Mouse (Mus musculus) megakaryocyte, embryonic 14.5 days (primary cell): ENCODE results near the gene Ppm1a. TPM values are rescaled to one million over a fixed set of nuclear protein-coding genes. Genes with fewer than 3 reads are reported as not detected.

ENCODE experiments used
- H3K27me3 ChIP-seq: replicated peaks from 2 replicates; pipeline ENCODE3; 2012; ENCODE audit warnings: inconsistent platforms
- H3K36me3 ChIP-seq: replicated peaks from 2 replicates; pipeline ENCODE3; 2012; ENCODE audit warnings: low read length, inconsistent platforms, mixed read lengths
- H3K4me1 ChIP-seq: 2 replicates; pipeline ENCODE4 v1.6.1; 2012; ENCODE audit warnings: inconsistent platforms
- H3K4me3 ChIP-seq: replicated peaks from 2 replicates; pipeline ENCODE3; 2012; ENCODE audit warnings: moderate library complexity, mild to moderate bottlenecking, inconsistent platforms
- H3K9me3 ChIP-seq: 2 replicates; pipeline ENCODE4 v1.6.1; 2012; ENCODE audit warnings: inconsistent platforms
- FLI1 ChIP-seq: IDR thresholded peaks from 2 replicates; pipeline ENCODE4 v1.6.1; 2012; ENCODE audit warnings: low read length, inconsistent platforms, mixed read lengths
- GATA1 ChIP-seq: IDR thresholded peaks from 3 replicates; pipeline ENCODE4 v1.6.1; 2012; ENCODE audit warnings: mixed read lengths, low read length, inconsistent platforms, borderline replicate concordance
- polyA plus RNA-seq: library from polyadenylated mRNA; stranded (reverse); fragments of >175 nt; gene quantifications from 2 replicates; pipeline ENCODE4 v1.2.3, GENCODE M21; 2012; ENCODE audit warnings: low replicate concordance; ENCODE audit not compliant: insufficient read depth

Ppm1a gene
- polyA plus RNA-seq, 1 experiment, result 15.3 TPM

DNA sequence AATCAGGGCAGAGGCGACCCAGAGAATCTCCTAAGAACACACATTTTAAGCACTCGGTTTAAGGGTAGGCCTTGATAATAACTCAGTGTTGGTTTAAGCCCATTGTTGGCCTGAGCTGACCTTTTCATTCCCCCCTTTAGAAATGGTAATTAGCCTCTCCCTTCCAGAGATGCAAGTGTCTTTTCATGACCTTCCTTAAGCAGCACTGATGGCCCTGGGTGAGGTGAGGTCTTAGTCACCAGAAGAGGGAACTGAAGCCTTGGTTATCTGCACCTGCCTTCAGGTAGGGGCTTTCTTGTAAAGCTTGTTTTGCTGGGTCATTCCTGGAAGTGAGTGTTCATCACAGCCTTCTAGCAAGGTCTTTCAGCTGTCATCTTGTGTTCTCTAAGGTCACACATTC lies 23.1 kb upstream of the Ppm1a start:
- peaks cover 10% of the 10 kb centered on the region for H3K4me1 ChIP-seq
- TF ChIP-seq FLI1, result no peak
- TF ChIP-seq GATA1, result no peak

DNA sequence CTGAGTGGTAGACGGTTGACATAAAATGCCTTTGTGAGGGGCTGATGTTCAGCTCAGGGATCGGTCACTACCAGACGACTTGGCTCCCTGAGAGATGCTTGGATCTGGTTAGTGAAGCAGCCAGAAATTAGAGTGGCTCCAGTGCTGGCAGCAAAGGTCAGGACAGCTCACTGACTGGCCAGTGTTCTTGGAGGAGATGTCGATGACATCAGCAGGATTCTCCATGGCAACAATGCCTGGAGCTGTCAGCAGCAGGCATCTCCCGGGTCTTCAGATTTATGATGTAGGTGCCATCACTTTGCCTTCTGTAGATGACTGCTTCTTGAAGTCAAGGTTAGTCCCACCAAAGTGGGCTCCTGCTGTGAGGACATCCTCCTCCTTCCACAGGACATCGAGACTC lies 16.1 kb upstream of the Ppm1a start:
- no peaks in the 10 kb centered on the region for H3K27me3 ChIP-seq
- no peak overlapping the region for H3K4me3 ChIP-seq
- TF ChIP-seq GATA1, result no peak
- TF ChIP-seq FLI1, result no peak
- no peaks in the 10 kb centered on the region for H3K9me3 ChIP-seq
- no peaks in the 10 kb centered on the region for H3K36me3 ChIP-seq
- H3K4me1 ChIP-seq, result peaks cover 4% of the 10 kb centered on the region; the same call in 1 of the 2 replicates

More for the DNA sequence above, 23.1 kb upstream of the Ppm1a start:
- Histone ChIP-seq H3K4me3 (no peak overlapping the region), H3K9me3 (peaks cover 11% of the 10 kb centered on the region), H3K36me3 (no peaks in the 10 kb centered on the region), H3K27me3 (no peaks in the 10 kb centered on the region)

DNA sequence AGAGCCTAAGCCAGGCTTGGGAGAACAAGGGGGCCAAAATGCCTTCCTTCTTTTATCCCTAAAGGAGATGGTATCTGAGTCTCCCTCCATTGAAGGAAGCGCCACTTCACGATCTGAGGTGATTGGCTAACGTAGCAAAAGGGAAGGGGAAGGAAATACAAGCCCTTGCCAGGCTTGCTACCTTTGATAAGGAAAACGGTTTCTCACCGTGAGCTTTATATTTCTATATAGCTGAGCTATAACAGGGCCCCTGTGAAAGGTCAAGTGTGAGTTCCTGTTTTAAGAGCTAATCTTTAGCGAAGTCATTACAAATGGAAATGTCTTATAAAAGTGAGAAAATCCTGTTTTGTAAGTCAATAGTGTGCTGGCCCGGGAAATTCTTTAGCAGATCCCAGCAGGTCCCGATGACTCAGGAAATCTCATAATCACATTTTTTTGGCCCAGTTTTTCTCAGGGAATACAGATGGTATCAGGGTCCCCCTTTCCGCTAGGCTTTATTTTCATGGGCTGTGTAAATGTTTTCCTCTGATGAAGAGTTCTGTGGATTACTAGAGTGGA lies 12.4 kb upstream of the Ppm1a start:
- TF ChIP-seq FLI1 (no peak), GATA1 (no peak)
- H3K4me1 ChIP-seq, result peaks cover 17% of the 10 kb centered on the region
- H3K27me3 ChIP-seq, result no peaks in the 10 kb centered on the region
- no peaks in the 10 kb centered on the region for H3K36me3 ChIP-seq
- no peak overlapping the region for H3K4me3 ChIP-seq
- H3K9me3 ChIP-seq, result no peaks in the 10 kb centered on the region

DNA sequence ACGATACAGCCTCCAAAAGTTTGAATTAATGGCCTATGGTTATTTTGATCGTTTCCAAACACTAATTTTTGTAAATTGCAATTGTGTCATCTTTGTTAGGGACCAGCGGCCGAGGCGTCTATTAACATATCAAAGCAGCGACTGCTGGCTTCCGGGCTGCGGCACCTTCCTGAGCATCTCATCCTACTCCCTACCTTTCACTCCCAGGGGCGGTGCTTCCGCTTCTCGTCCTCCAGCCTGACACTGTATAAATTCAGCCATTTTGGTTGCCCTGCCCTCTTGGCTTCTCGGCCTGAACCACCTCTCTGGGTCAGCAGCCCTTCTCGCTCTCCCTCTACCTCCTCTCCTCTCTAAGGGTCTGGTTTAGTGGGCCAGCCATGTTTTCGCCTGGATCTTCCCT lies 11.8 kb upstream of the Ppm1a start:
- no peak overlapping the region for H3K4me3 ChIP-seq
- no peaks in the 10 kb centered on the region for H3K27me3 ChIP-seq
- TF ChIP-seq GATA1 (no peak), FLI1 (no peak)
- peaks cover 20% of the 10 kb centered on the region for H3K4me1 ChIP-seq
- no peaks in the 10 kb centered on the region for H3K9me3 ChIP-seq
- no peaks in the 10 kb centered on the region for H3K36me3 ChIP-seq

DNA sequence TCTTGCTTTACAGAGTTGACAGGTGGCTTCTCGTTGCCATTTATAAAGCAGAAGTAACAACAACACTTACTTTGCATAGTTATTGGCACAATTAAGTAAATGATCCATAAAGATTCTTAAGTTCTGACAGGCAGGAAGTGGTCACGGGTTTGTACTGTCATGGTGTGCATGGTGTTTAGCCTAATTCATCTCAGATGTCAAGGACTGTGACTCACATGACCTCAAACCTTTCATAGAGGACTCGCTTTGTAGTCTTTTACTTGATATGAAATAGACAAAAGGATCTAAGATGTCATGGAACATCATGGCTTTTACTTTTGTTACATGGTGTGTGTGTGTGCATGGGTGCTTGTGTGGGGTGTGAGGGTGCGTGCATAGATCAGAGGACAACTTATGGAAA lies 8.9 kb upstream of the Ppm1a start:
- Histone ChIP-seq H3K36me3 (no peaks in the 10 kb centered on the region), H3K4me1 (peaks cover 25% of the 10 kb centered on the region), H3K9me3 (no peaks in the 10 kb centered on the region), H3K4me3 (no peak overlapping the region), H3K27me3 (no peaks in the 10 kb centered on the region)
- no peak for TF ChIP-seq GATA1
- TF ChIP-seq FLI1, result no peak

DNA sequence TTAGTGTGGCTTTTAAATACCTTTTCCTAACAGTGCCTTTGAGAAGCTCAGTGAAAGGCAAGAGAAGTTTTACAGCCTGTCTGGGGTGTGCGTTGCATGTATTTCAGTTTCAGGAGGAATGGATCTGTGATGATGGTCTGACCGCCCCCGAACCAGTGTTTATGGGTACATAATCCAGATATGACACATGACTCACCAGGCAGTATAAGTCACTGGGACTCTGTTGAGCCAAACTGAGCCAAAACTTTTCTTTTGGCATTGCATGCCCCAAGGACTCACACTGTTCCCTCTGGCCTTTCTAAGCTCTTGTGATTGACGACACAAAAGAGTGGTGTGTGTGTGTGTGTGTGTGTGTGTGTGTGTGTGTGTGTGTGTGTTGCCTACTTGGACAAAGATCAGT lies 8.4 kb upstream of the Ppm1a start:
- Histone ChIP-seq H3K4me1 (peaks cover 25% of the 10 kb centered on the region), H3K27me3 (no peaks in the 10 kb centered on the region), H3K9me3 (no peaks in the 10 kb centered on the region), H3K36me3 (no peaks in the 10 kb centered on the region), H3K4me3 (no peak overlapping the region)
- TF ChIP-seq GATA1, result no peak
- TF ChIP-seq FLI1, result no peak

DNA sequence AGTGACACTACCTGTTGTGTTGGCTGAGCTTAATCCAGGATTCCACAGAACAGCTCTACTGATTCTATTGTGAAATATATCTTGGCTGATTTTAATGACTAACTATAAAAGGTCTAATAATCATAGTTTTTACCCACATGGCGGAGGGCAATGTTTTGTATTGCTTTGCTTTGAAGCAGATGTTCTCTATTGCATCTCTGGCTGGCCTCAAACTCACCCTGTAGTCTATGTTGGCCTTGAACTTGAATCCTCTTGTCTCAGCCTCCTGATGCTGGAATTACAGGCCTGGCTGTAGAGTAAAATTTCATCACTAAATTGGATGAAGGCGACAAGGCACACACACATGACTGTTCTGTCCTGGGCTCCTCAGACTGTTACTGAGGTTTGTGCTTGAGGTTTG lies 7.8 kb upstream of the Ppm1a start:
- Histone ChIP-seq H3K9me3 (no peaks in the 10 kb centered on the region), H3K27me3 (no peaks in the 10 kb centered on the region), H3K36me3 (no peaks in the 10 kb centered on the region), H3K4me1 (peaks cover 25% of the 10 kb centered on the region), H3K4me3 (no peak overlapping the region)
- TF ChIP-seq GATA1, result no peak
- no peak for TF ChIP-seq FLI1

DNA sequence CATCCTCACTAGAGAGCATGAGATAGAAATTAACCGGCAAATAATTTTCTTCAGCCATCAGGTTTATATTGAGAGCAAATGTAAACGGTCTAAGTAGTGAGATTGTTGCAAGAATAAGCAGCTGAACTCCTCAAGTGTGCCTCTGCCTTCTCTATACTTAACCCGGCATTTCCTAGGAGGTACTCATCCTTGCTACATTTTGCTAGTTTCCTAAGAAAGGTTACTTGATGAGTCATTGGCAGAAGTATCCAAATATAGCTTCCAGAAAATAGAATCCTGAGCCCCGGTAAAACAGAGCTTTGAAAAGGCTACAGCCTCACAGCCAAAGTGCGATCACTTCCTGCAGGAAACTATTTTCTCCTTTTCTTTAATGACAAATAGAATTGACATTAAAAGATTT lies 7.2 kb upstream of the Ppm1a start:
- Histone ChIP-seq H3K4me3 (no peak overlapping the region), H3K4me1 (peaks cover 20% of the 10 kb centered on the region), H3K27me3 (no peaks in the 10 kb centered on the region), H3K9me3 (no peaks in the 10 kb centered on the region), H3K36me3 (no peaks in the 10 kb centered on the region)
- TF ChIP-seq FLI1, result no peak
- TF ChIP-seq GATA1, result no peak

DNA sequence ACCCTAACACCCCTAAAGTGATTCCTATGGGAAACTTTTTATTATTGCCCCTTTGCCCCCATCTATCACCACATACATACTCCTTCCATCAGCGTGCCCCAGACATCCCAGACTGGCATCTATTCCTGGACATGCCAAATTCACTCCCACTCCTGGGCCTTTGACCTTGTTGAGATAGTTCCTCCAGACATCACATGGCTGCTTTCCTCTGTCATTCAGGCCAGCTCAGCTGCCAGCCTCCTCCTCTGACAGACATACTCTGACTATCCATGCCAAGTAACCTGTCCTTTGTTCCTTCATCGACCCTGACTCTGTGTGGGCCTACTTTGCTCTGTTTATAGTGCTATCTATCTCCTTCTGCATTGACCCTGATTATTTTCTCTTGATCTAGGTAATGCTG lies 6.6 kb upstream of the Ppm1a start:
- Histone ChIP-seq H3K4me3 (no peak overlapping the region), H3K4me1 (peaks cover 20% of the 10 kb centered on the region), H3K9me3 (no peaks in the 10 kb centered on the region), H3K27me3 (no peaks in the 10 kb centered on the region), H3K36me3 (no peaks in the 10 kb centered on the region)
- no peak for TF ChIP-seq FLI1

DNA sequence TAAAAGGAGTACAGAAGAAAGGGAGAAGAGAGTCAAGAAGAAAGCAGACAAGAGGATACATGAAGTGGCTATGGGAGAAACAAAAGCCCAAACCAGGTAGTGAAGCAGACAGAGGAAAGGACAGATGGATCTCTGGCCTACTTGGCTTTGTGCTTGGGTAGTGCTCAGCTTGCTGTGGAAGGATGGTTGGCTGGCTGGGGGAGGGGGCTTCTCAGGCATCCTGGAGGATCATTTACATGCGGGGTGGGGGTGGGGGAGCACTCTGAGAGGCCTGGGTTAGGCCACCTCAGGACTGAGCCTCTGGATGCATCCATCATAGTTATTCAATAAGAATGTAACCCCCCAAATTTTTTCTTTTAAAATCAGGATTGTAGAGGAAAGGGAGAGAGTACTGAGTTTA lies 341 bp downstream of the Ppm1a start:
- Histone ChIP-seq H3K4me3 (no peak overlapping the region), H3K9me3 (no peaks in the 10 kb centered on the region), H3K27me3 (no peaks in the 10 kb centered on the region), H3K4me1 (peaks cover 42% of the 10 kb centered on the region), H3K36me3 (no peaks in the 10 kb centered on the region)
- TF ChIP-seq GATA1 (no peak), FLI1 (no peak)

DNA sequence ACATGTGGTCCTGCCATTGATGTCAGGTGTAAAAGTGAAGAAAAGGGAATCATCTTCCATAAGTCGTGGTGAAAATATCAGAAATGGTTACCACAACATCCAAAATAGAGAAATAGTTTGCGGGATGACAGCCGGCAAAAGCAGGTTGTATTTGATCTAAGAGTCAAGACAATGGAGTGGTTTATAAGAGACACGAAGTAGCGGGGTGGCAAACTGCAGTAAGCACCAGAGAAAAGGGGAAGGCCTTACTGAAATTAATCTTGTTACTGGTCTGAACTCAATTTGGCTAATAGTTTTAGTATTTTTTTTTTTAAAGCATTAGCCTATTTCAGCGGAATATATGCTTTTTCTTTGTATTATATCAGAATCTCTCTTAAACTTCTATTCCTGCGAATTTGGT lies 2.7 kb downstream of the Ppm1a start:
- Histone ChIP-seq H3K4me3 (peak overlapping the region; percentile 99), H3K4me1 (peaks cover 61% of the 10 kb centered on the region), H3K9me3 (no peaks in the 10 kb centered on the region), H3K36me3 (no peaks in the 10 kb centered on the region), H3K27me3 (no peaks in the 10 kb centered on the region)
- TF ChIP-seq GATA1 (no peak), FLI1 (no peak)
